Mouse (Mus musculus) stomach, embryonic 14.5 days (tissue): ENCODE data around the gene Ccdc89. TPM values are rescaled to one million over a fixed set of nuclear protein-coding genes. Genes with fewer than 3 reads are reported as not detected.

Source experiments
- ATAC-seq: fragments of 200-750 bp; cut with Nextera tagmentation; 2 replicates; pipeline ENCODE4 v1.8.0; 2017; ENCODE audit warnings: low read depth, moderate TSS enrichment; ENCODE audit not compliant: insufficient number of reproducible peaks, insufficient read depth, low FRiP score
- H3K27ac ChIP-seq: fragments of 300-500 bp; sonication (generic); 2 replicates; pipeline ENCODE4 v1.5.1; 2014; ENCODE audit warnings: mild to moderate bottlenecking, low read length, moderate library complexity, mixed read lengths
- H3K27me3 ChIP-seq: fragments of 300-500 bp; sonication (generic); 2 replicates; pipeline ENCODE4 v1.6.1; 2014; ENCODE audit warnings: low read length, control low read depth, mixed read lengths; ENCODE audit not compliant: control insufficient read depth, insufficient read depth
- H3K36me3 ChIP-seq: fragments of 300-500 bp; sonication (generic); 2 replicates; pipeline ENCODE4 v1.6.1; 2014; ENCODE audit warnings: mild to moderate bottlenecking, control low read depth, low read length, moderate library complexity, mixed read lengths; ENCODE audit not compliant: control insufficient read depth, insufficient read depth
- H3K4me1 ChIP-seq: fragments of 300-500 bp; sonication (generic); 2 replicates; pipeline ENCODE4 v1.6.1; 2014; ENCODE audit warnings: low read length, control low read depth, mixed read lengths; ENCODE audit not compliant: control insufficient read depth, insufficient read depth
- H3K4me2 ChIP-seq: fragments of 300-500 bp; sonication (generic); replicated peaks from 2 replicates; pipeline ENCODE4 v1.6.1; 2014; ENCODE audit warnings: low read depth, low read length, control low read depth
- H3K4me3 ChIP-seq: fragments of 300-500 bp; sonication (generic); 2 replicates; pipeline ENCODE4 v1.5.1; 2014; ENCODE audit warnings: low read depth, low read length, control low read depth
- H3K9ac ChIP-seq: fragments of 300-500 bp; sonication (generic); replicated peaks from 2 replicates; pipeline ENCODE4 v1.6.1; 2014; ENCODE audit warnings: low read depth, mild to moderate bottlenecking, control low read depth, low read length, moderate library complexity, mixed read lengths
- H3K9me3 ChIP-seq: fragments of 300-500 bp; sonication (generic); 2 replicates; pipeline ENCODE4 v1.6.1; 2016; ENCODE audit warnings: low read depth, low read length, control low read depth; ENCODE audit not compliant: control insufficient read depth
- WGBS: fragments of 180-500 bp; shearing (Covaris S2); extraction: QIAGEN DNeasy Blood & Tissue Kit; methylation state at CpG from one replicate; pipeline ENCODE4 v1.1.7; 2014; 5-methylcytosine and 5-hydroxymethylcytosine counted together
- polyA plus RNA-seq: library from polyadenylated mRNA; unstranded; fragments of >200 nt; fragmentation: Nextera tagmentation; extraction: Ambion mirVana; gene quantifications from 2 replicates; pipeline ENCODE4 v1.2.1, GENCODE M21; 2014

The Ccdc89 gene
- polyA plus RNA-seq, 1 experiment from 2014 or later = 2.2 TPM

DNA sequence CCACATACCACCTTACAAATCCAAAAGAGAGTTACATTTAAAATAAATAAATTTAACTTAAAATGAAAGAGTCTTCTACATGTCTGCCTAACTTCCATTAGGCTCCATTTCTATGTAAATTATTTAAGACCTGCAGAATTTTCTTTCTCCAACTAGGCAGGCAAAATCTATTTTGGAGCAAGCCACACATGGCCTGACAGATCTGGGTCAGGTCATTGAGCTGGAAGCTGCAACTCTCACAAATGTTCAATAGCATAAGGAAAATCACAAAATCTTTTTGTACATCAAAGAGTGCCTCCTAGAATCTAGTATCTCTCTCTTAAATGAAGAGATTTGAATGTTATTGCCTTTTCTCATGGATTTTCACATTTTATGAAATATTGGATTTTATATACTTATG, 5.8 kb downstream of the Ccdc89 start:
- Histone ChIP-seq H3K27ac (no peak overlapping the region), H3K36me3 (no peaks in the 10 kb centered on the region), H3K4me3 (no peak overlapping the region), H3K4me2 (no peak overlapping the region), H3K9me3 (no peaks in the 10 kb centered on the region), H3K27me3 (no peaks in the 10 kb centered on the region), H3K4me1 (peaks cover under 1% of the 10 kb centered on the region; the same call in 1 of the 2 replicates), H3K9ac (no peak overlapping the region)
- no peak for ATAC-seq

DNA sequence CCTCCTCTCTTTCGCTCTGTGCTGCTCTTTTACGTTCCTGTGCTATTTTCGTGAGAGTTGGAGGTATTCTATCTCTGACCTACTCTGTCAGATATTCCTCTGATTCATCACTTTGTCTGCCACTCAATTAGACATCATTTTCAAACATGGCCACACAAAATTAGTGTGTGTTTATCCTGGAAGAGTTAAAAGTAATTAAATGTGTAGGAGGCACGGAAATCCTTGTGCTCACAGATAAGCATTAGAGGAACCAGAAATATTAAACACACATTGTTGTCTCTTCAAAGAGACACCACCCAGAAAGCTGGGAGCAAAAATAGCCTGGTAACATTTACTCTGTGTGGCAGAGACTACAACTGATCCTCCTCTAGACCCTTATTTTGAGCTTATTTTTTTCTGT, 13.7 kb downstream of the Ccdc89 start:
- Histone ChIP-seq H3K27ac (no peak overlapping the region), H3K4me1 (no peaks in the 10 kb centered on the region), H3K4me2 (no peak overlapping the region), H3K9me3 (no peaks in the 10 kb centered on the region), H3K9ac (no peak overlapping the region), H3K4me3 (no peak overlapping the region), H3K36me3 (no peaks in the 10 kb centered on the region), H3K27me3 (no peaks in the 10 kb centered on the region)
- 75% methylated on average over 4 of the region's 4 CpGs for WGBS
- ATAC-seq = no peak

DNA sequence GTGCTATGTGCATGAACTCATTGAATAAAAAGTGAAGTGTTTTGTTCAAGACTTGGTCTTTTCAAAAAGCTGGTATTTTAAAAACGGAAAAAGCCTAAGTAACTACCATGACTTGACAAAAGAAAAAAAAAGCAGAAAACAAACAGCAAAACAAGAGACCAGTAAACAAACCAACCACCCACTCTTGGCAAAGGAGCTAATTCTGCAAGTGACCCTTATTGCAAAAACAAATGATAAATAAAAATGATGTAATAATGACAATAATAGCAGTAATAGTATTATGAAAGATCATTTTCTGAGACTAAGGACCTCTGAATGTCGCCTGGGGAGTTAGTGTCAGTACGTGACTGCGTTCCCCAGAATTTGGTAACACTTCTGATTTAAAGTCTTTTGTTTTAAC, 15.7 kb downstream of the Ccdc89 start:
- WGBS = 16% methylated on average over 4 of the region's 4 CpGs
- peak overlapping the region; percentile 62 for H3K4me2 ChIP-seq
- ATAC-seq = 0 out of 2 replicates have a peak, but pooled peaks have one; percentile 4
- H3K27me3 ChIP-seq = no peaks in the 10 kb centered on the region
- peak overlapping the region; percentile 97 for H3K9ac ChIP-seq
- 0 out of 2 replicates have a peak overlapping the region, but pooled peaks have one; percentile 55 for H3K27ac ChIP-seq
- H3K4me1 ChIP-seq = no peaks in the 10 kb centered on the region
- peaks cover 1% of the 10 kb centered on the region; the same call in 1 of the 2 replicates for H3K36me3 ChIP-seq
- peak overlapping the region; percentile 99 for H3K4me3 ChIP-seq
- no peaks in the 10 kb centered on the region for H3K9me3 ChIP-seq

DNA sequence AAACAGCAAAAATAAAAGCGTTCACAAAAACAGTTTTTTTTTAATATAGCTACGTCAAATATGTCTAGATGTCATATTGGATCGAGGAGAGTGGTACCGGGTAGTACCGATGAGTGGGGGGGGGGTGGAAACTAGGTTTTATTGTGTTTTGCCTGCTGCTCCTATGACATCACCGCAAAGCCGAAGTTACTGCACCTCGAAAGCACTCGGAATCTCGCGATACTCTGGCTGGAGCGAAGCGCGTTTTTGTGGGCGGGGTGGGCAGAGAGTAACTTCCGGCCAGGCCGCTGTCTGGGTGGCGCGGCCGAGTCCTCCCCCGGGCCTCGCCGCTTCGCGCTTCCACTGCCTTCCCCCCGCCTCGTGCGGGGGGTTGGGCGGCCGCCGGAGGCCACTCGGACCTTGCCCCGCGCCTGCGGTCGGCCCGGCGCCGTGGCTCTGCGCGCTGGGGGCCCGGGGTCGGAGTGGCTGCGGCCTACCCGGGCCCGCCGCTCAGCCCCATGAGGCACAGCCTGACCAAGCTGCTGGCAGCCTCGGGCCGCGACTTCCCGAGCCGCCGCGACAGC, 16.2 kb downstream of the Ccdc89 start, which contains the start of gene Crebzf:
Crebzf (plus strand) TSS at position 212 of the 563 bp plus-strand sequence.
- peak within 1 kb of the TSS; percentile 99 for H3K27ac ChIP-seq
- H3K27me3 ChIP-seq = no peaks in the 10 kb centered on the region
- H3K36me3 ChIP-seq = peaks cover 6% of the 10 kb centered on the region; the same call in 1 of the 2 replicates
- no peaks in the 10 kb centered on the region for H3K9me3 ChIP-seq
- no peaks in the 10 kb centered on the region for H3K4me1 ChIP-seq
- H3K9ac ChIP-seq = peak within 1 kb of the TSS; percentile 97
- peak within 1 kb of the TSS; percentile 99 for H3K4me3 ChIP-seq
- under 1% methylated on average over 52 of the region's 54 CpGs for WGBS
- H3K4me2 ChIP-seq = peak within 1 kb of the TSS; percentile 95
- peak; percentile 95 for ATAC-seq

DNA sequence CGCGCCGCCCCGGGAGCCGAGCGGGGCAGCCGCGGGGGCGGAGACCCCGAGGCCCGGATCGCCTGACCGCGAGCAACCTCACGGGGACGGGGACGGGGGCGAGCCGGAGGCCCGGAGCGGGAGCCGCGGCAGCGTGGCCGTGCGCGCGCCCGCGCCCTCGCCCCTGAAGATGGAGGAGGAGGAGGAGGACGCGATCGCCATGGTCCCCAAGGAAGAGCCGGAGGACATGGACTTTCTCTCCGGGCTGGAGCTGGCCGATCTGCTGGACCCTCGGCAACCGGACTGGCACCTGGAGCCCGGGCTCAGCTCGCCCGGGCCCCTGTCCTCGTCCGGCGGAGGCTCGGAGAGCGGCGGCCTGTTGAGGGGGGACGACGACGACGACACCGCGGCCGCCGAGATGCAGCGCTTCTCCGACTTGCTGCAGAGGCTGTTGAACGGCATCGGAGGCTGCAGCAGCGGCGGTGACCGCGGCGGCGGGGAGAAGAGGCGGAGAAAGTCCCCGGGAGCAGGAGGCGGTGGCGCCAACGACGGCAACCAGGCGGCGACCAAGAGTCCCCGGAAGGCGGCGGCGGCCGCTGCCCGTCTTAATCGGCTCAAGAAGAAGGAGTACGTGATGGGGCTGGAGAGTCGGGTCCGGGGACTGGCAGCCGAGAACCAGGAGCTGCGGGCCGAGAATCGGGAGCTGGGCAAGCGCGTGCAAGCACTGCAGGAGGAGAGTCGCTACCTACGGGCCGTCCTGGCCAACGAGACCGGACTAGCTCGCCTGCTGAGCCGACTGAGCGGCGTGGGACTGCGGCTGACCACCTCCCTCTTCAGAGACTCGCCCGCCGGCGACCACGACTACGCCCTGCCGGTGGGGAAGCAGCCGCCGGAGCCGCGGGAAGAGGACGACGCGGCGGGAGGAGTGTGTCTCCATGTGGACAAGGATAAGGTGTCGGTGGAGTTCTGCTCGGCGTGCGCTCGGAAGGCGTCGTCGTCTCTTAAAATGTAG, 17.0 kb downstream of the Ccdc89 start:
- Histone ChIP-seq H3K4me1 (no peaks in the 10 kb centered on the region), H3K27ac (peak overlapping the region; percentile 99), H3K4me2 (peak overlapping the region; percentile 95), H3K36me3 (peaks cover 11% of the 10 kb centered on the region; the same call in 1 of the 2 replicates), H3K9me3 (no peaks in the 10 kb centered on the region), H3K4me3 (peak overlapping the region; percentile 99), H3K27me3 (no peaks in the 10 kb centered on the region), H3K9ac (peak overlapping the region; percentile 97)
- WGBS = under 1% methylated on average over 104 of the region's 123 CpGs
- peak; percentile 72 for ATAC-seq

DNA sequence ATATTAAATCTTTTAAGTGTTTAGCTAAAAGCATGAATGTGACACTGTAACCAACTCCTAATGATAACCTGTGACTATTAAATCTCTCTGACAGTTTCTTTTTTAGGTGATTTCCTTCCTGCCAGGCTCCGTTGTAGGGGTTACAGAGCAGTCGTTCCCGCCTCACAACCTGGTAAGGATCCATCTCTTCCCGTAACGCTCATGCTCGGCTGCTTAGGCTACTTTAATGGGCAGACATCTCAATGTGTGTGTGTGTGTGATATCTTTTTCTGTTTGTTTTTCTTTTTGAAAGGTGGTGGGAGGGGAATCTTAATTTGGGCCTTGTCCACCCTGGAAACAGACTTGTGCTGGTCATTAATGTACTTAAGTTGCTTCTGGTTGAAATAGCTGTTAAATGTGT, 17.8 kb downstream of the Ccdc89 start:
- whole genome bisulfite sequencing = under 1% methylated on average over 6 of the region's 6 CpGs
- Histone ChIP-seq H3K9me3 (no peaks in the 10 kb centered on the region), H3K4me1 (no peaks in the 10 kb centered on the region), H3K27me3 (no peaks in the 10 kb centered on the region), H3K27ac (peak overlapping the region; percentile 99; the same call in 1 of the 2 replicates), H3K4me3 (peak overlapping the region; percentile 99), H3K9ac (peak overlapping the region; percentile 97), H3K4me2 (peak overlapping the region; percentile 95), H3K36me3 (peaks cover 14% of the 10 kb centered on the region; the same call in 1 of the 2 replicates)
- no peak for ATAC-seq

DNA sequence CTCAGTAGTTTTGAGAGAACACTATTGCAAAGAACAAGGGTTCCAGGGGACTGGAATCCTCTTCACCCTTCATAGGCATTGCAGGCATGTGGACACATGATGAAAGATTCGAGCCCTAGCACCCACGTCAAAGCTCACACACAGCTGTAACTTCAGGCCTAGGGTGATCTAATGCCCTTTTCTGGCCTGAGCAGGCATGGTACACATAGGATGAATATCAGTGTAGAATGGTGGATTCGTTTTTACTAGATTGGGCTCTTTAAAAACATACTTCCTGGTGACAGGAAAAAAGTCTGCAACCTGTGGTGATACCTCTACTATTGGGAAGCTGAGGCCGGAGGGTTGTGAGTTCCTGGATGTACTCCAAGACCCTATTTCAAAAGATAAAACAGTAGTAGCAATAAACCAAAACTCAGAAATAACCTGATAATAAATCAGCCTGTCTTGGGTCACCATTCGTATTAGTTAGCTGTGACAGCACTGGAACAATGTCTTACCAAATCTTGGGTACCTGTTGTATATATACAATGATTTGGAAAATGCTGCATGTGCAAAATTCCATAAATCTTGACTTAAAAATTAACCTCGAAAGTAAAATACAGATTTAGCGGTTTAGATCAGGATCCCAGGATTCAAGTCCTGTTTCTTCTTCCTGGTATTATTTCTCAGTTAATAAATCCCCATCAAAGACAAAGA, 29.9 kb downstream of the Ccdc89 start:
- H3K4me3 ChIP-seq = peak overlapping the region; percentile 76
- ATAC-seq = no peak
- H3K36me3 ChIP-seq = peaks cover 11% of the 10 kb centered on the region
- H3K9ac ChIP-seq = peak overlapping the region; percentile 61
- 25% methylated on average over 7 of the region's 7 CpGs for WGBS
- H3K4me1 ChIP-seq = peaks cover 7% of the 10 kb centered on the region
- peak overlapping the region; percentile 88; the same call in 1 of the 2 replicates for H3K27ac ChIP-seq
- no peaks in the 10 kb centered on the region for H3K9me3 ChIP-seq
- H3K27me3 ChIP-seq = no peaks in the 10 kb centered on the region
- peak overlapping the region; percentile 45 for H3K4me2 ChIP-seq
